Mouse (Mus musculus) kidney, postnatal 0 days (tissue): Measurements from ENCODE around the gene Aen. TPM values are rescaled to one million over a fixed set of nuclear protein-coding genes. Genes with fewer than 3 reads are reported as not detected.

Experiments used
- ATAC-seq: fragments of 200-750 bp; cut with Nextera tagmentation; replicated peaks from 2 replicates; pipeline ENCODE4 v1.8.0; 2017; ENCODE audit warnings: low read depth, moderate number of reproducible peaks, moderate TSS enrichment, moderate library complexity; ENCODE audit not compliant: low FRiP score
- DNase-seq: peaks from one replicate; pipeline ENCODE4 v3.0.0-alpha.2; 2016; ENCODE audit warnings: low spot score
- H3K27ac ChIP-seq: fragments of 300-500 bp; sonication (generic); 2 replicates; pipeline ENCODE4 v1.5.1; 2014; ENCODE audit warnings: mild to moderate bottlenecking
- H3K27me3 ChIP-seq: fragments of 300-500 bp; sonication (generic); 2 replicates; pipeline ENCODE4 v1.6.1; 2014; ENCODE audit warnings: low read length, mixed read lengths; ENCODE audit not compliant: insufficient read depth
- H3K36me3 ChIP-seq: fragments of 300-500 bp; sonication (generic); 2 replicates; pipeline ENCODE4 v1.6.1; 2014; ENCODE audit warnings: low read length, mixed read lengths; ENCODE audit not compliant: insufficient read depth
- H3K4me1 ChIP-seq: fragments of 300-500 bp; sonication (generic); replicated peaks from 2 replicates; pipeline ENCODE4 v1.6.1; 2014; ENCODE audit warnings: antibody characterized with exemption, low read length, mixed read lengths; ENCODE audit not compliant: insufficient read depth
- H3K4me2 ChIP-seq: fragments of 300-500 bp; sonication (generic); 2 replicates; pipeline ENCODE4 v1.6.1; 2014; ENCODE audit warnings: mild to moderate bottlenecking, low read length, moderate library complexity, mixed read lengths
- H3K4me3 ChIP-seq: fragments of 300-500 bp; sonication (generic); replicated peaks from 2 replicates; pipeline ENCODE4 v1.5.1; 2014; ENCODE audit warnings: low read depth, low read length
- H3K9ac ChIP-seq: fragments of 300-500 bp; sonication (generic); 2 replicates; pipeline ENCODE4 v1.6.1; 2014; ENCODE audit warnings: low read depth, low read length
- H3K9me3 ChIP-seq: fragments of 300-500 bp; sonication (generic); replicated peaks from 2 replicates; pipeline ENCODE4 v1.6.1; 2016; ENCODE audit warnings: low read length, inconsistent platforms, mixed read lengths
- CTCF ChIP-seq: IDR thresholded peaks from 2 replicates; pipeline ENCODE4 v1.5.1; 2016; ENCODE audit warnings: antibody characterized with exemption, low read depth, mild to moderate bottlenecking, moderate library complexity
- WGBS: fragments of 180-500 bp; shearing (Covaris S2); extraction: QIAGEN DNeasy Blood & Tissue Kit; methylation state at CpG from one replicate; pipeline ENCODE4 v1.1.7; 2014; 5-methylcytosine and 5-hydroxymethylcytosine counted together
- polyA plus RNA-seq: library from polyadenylated mRNA; unstranded; fragments of >200 nt; fragmentation: Nextera tagmentation; extraction: Ambion mirVana; gene quantifications from 2 replicates; pipeline ENCODE4 v1.2.1, GENCODE M21; 2015

Gene Aen
- 33.1 and 37.5 TPM in 2 replicates for polyA plus RNA-seq

- Histone ChIP-seq H3K36me3 (no peaks in the 10 kb centered on the region), H3K27ac (0 out of 2 replicates have a peak within 1 kb of the TSS, but pooled peaks have one; percentile 42), H3K9me3 (no peaks in the 10 kb centered on the region), H3K27me3 (no peaks in the 10 kb centered on the region), H3K4me1 (no peaks in the 10 kb centered on the region), H3K4me2 (peak within 1 kb of the TSS; percentile 63), H3K4me3 (peak within 1 kb of the TSS; percentile 84), H3K9ac (peak within 1 kb of the TSS; percentile 79)
- TF ChIP-seq CTCF, result no peak
- ATAC-seq, result peak; percentile 97
- peak; percentile 100 for DNase-seq
- 2% methylated on average over 53 of the region's 53 CpGs for WGBS
Observed at GRCm38 (mm10) chr7:78895653-78896333, at the start of gene Aen. Gene Aen, plus strand, starts transcription at chr7:78895854.

DNA sequence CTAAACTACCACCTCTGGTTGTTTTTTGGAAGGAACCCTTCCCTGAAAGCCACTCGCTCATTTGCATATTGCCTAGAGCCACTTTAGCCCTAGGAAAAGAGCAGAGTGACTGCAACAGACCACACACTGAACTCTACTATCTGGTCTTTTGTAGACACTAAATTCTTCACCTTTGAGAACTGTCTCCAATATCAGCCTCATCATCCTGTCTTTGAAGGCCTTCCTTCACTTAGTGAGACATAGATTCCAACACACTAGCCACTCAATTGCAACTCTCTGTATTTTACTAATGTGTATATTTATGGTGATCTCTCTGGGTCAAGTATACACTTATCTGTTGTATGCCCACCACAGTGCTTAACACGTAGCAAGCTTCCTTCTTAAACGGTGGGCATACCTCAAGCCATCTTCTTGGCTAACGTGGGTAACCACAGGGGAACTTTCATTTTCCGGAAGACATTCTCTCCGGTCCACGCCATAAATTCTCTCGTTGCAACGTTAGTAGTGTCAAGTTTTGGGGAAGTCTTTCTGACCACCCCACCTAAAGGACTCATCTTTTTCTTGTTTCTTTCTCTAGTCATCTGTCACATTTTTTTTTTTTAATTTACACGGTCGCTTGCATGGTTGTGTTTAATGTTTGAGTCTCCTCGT, 49.5 kb upstream of the Aen start:
- Histone ChIP-seq H3K27me3 (no peaks in the 10 kb centered on the region), H3K27ac (peak overlapping the region; percentile 81), H3K4me2 (peak overlapping the region; percentile 75), H3K9me3 (no peaks in the 10 kb centered on the region), H3K4me3 (peak overlapping the region; percentile 89), H3K4me1 (no peaks in the 10 kb centered on the region), H3K36me3 (0 out of 2 replicates have a peak, but pooled peaks cover 20% of the 10 kb centered on the region), H3K9ac (peak overlapping the region; percentile 91)
- no peak for ATAC-seq
- peak; percentile 12 for DNase-seq
- no peak for TF ChIP-seq CTCF
- WGBS, result 35% methylated on average over 12 of the region's 12 CpGs

DNA sequence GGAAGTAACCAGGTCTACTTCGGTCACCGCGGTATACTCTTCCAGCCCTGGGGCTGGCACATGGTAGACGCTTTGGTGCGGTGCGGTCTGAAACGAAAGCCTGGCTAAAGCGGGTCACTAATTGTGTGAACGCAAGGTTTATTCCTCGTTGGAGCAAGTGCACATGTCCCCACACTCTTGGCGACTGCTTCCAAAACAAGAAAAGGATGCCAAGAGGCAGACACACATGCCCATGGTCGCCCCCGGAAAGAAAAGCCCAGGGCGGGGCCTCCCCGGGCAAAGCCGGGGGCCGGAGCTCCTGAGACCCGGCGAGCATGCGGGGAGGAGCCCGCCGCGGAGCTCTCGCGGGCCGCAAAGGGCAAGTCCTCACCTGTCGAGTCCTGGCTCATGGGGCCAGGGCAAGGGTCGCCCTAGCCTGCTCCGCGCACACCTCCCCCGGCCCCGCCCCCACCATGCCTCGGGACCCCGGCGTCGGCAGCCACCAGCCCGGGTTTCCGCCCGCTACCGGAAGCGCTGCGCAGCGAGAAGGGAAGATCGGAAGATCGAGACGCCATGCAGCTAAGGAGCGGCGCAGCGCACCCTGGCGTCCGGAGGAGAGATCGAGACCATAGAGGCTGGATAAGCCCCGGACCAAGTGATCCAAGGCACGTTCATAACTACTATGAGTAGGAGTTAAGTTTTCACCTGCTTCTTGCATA, 48.8 kb upstream of the Aen start, which contains the start of gene Det1:
Det1 (minus strand) TSS at position 527 of the 698 bp plus-strand sequence.
- Histone ChIP-seq H3K4me3 (peak within 1 kb of the TSS; percentile 89), H3K4me1 (no peaks in the 10 kb centered on the region), H3K9ac (peak within 1 kb of the TSS; percentile 91), H3K27me3 (no peaks in the 10 kb centered on the region), H3K9me3 (no peaks in the 10 kb centered on the region), H3K27ac (peak within 1 kb of the TSS; percentile 81), H3K4me2 (peak within 1 kb of the TSS; percentile 75), H3K36me3 (0 out of 2 replicates have a peak, but pooled peaks cover 15% of the 10 kb centered on the region)
- DNase-seq, result peak; percentile 95
- under 1% methylated on average over 54 of the region's 54 CpGs for WGBS
- peak; percentile 93 for ATAC-seq
- TF ChIP-seq CTCF, result peak; percentile 92

GRCm38 (mm10) chr7:78854051-78854450, 41.6 kb upstream of the Aen start:
- H3K4me3 ChIP-seq, result no peak overlapping the region
- no peak for ATAC-seq
- H3K4me1 ChIP-seq, result no peaks in the 10 kb centered on the region
- H3K9me3 ChIP-seq, result no peaks in the 10 kb centered on the region
- no peaks in the 10 kb centered on the region for H3K27me3 ChIP-seq
- no peak for DNase-seq
- H3K36me3 ChIP-seq, result no peaks in the 10 kb centered on the region
- 65% methylated on average over 4 of the region's 4 CpGs for WGBS
- no peak overlapping the region for H3K4me2 ChIP-seq
- H3K27ac ChIP-seq, result no peak overlapping the region
- no peak for TF ChIP-seq CTCF
- no peak overlapping the region for H3K9ac ChIP-seq

- no peak overlapping the region for H3K4me3 ChIP-seq
- no peaks in the 10 kb centered on the region for H3K27me3 ChIP-seq
- H3K27ac ChIP-seq, result no peak overlapping the region
- WGBS, result 59% methylated on average over 5 of the region's 5 CpGs
- TF ChIP-seq CTCF, result no peak
- no peak overlapping the region for H3K9ac ChIP-seq
- ATAC-seq (no peak), DNase-seq (no peak)
- no peaks in the 10 kb centered on the region for H3K4me1 ChIP-seq
- H3K36me3 ChIP-seq, result no peaks in the 10 kb centered on the region
- H3K9me3 ChIP-seq, result no peaks in the 10 kb centered on the region
- H3K4me2 ChIP-seq, result no peak overlapping the region
Observed at GRCm38 (mm10) chr7:78855044-78855655, 40.5 kb upstream of the Aen start.

- no peak for DNase-seq
- H3K4me3 ChIP-seq, result no peak overlapping the region
- no peak overlapping the region for H3K27ac ChIP-seq
- TF ChIP-seq CTCF, result no peak
- H3K4me2 ChIP-seq, result no peak overlapping the region
- no peaks in the 10 kb centered on the region for H3K9me3 ChIP-seq
- no peaks in the 10 kb centered on the region for H3K27me3 ChIP-seq
- no peak overlapping the region for H3K9ac ChIP-seq
- 62% methylated on average over 7 of the region's 7 CpGs for WGBS
- H3K36me3 ChIP-seq, result no peaks in the 10 kb centered on the region
- no peaks in the 10 kb centered on the region for H3K4me1 ChIP-seq
- no peak for ATAC-seq
Observed at GRCm38 (mm10) chr7:78863796-78864445, 31.7 kb upstream of the Aen start.
